Comparison of ENCODE assay signal across 1 mouse cellular context in genomic region chr4:129819712-129820336, GRCm38 (mm10).
TF ChIP-seq lines count a peak whose summit lies in the region.

No protein-coding gene starts in this region.

TF ChIP-seq in CH12.LX, 34 proteins besides CTCF, POLR2A, EP300 and RAD21 (continued from another document):
- TF ChIP-seq MAX (IDR thresholded peaks at IDR 0.05; ENCODE audit: low read length) (peak; percentile 85), NRF1 (IDR thresholded peaks at IDR 0.05; ENCODE audit: low read depth, low read length) (peak; percentile 86), ZKSCAN1 (IDR thresholded peaks at IDR 0.05; ENCODE audit: borderline replicate concordance, low read depth, low read length) (no peak), SIN3A (IDR thresholded peaks at IDR 0.05; ENCODE audit: low read length) (no peak), MAFK (IDR thresholded peaks at IDR 0.05; ENCODE audit: insufficient replicate concordance, low read length) (no peak), NELFE (IDR thresholded peaks at IDR 0.05; ENCODE audit: low read depth, low read length) (peak; percentile 60), HCFC1 (IDR thresholded peaks at IDR 0.05; ENCODE audit: low read depth, low read length) (peak; percentile 48)
TF ChIP-seq in CH12.LX: peak in this region for 16.
